Mouse (Mus musculus) liver, embryonic 11.5 days (tissue): ENCODE data around the gene Farp1. TPM values are rescaled to one million over a fixed set of nuclear protein-coding genes. Genes with fewer than 3 reads are reported as not detected.

Experiments used
- ATAC-seq: fragments of 200-750 bp; cut with Nextera tagmentation; replicated peaks from 2 replicates; pipeline ENCODE4 v1.8.0; 2017; ENCODE audit warnings: moderate number of reproducible peaks, mild to moderate bottlenecking, moderate TSS enrichment, moderate library complexity; ENCODE audit not compliant: low FRiP score
- DNase-seq: peaks from one replicate; pipeline ENCODE4 v3.0.0-alpha.2; 2017; ENCODE audit warnings: low spot score
- H3K27ac ChIP-seq: fragments of 300-500 bp; sonication (generic); 2 replicates; pipeline ENCODE4 v1.5.1; 2014; ENCODE audit warnings: mild to moderate bottlenecking, low read depth, low read length, control low read depth
- H3K27me3 ChIP-seq: fragments of 300-500 bp; sonication (generic); replicated peaks from 2 replicates; pipeline ENCODE4 v1.6.1; 2014; ENCODE audit warnings: low read length, mixed read lengths; ENCODE audit not compliant: control insufficient read depth, insufficient read depth
- H3K36me3 ChIP-seq: fragments of 300-500 bp; sonication (generic); 2 replicates; pipeline ENCODE4 v1.6.1; 2014; ENCODE audit warnings: mild to moderate bottlenecking, low read length, moderate library complexity, mixed read lengths; ENCODE audit not compliant: control insufficient read depth, insufficient read depth
- H3K4me1 ChIP-seq: fragments of 300-500 bp; sonication (generic); replicated peaks from 2 replicates; pipeline ENCODE4 v1.6.1; 2014; ENCODE audit warnings: low read length, mixed read lengths; ENCODE audit not compliant: control insufficient read depth, insufficient read depth
- H3K4me2 ChIP-seq: fragments of 300-500 bp; sonication (generic); 2 replicates; pipeline ENCODE4 v1.6.1; 2014; ENCODE audit warnings: mild to moderate bottlenecking, control low read depth, moderate library complexity
- H3K4me3 ChIP-seq: fragments of 300-500 bp; sonication (generic); 2 replicates; pipeline ENCODE4 v1.5.1; 2014; ENCODE audit warnings: low read depth, low read length, control low read depth
- H3K9ac ChIP-seq: fragments of 300-500 bp; sonication (generic); 2 replicates; pipeline ENCODE4 v1.6.1; 2014; ENCODE audit warnings: low read depth, low read length, control low read depth
- H3K9me3 ChIP-seq: fragments of 300-500 bp; sonication (generic); 2 replicates; pipeline ENCODE4 v1.6.1; 2016; ENCODE audit warnings: low read length, inconsistent platforms, mixed read lengths; ENCODE audit not compliant: control insufficient read depth
- WGBS: fragments of 180-500 bp; shearing (Covaris S2); extraction: QIAGEN DNeasy Blood & Tissue Kit; methylation state at CpG from one replicate; pipeline ENCODE4 v1.1.7; 2014; 5-methylcytosine and 5-hydroxymethylcytosine counted together
- polyA plus RNA-seq: library from polyadenylated mRNA; unstranded; fragments of >200 nt; fragmentation: Nextera tagmentation; extraction: Ambion mirVana; gene quantifications from 2 replicates; pipeline ENCODE4 v1.2.1, GENCODE M21; 2014

The Farp1 gene
- polyA plus RNA-seq, 1 experiment from 2014 or later = 17.6 TPM

DNA sequence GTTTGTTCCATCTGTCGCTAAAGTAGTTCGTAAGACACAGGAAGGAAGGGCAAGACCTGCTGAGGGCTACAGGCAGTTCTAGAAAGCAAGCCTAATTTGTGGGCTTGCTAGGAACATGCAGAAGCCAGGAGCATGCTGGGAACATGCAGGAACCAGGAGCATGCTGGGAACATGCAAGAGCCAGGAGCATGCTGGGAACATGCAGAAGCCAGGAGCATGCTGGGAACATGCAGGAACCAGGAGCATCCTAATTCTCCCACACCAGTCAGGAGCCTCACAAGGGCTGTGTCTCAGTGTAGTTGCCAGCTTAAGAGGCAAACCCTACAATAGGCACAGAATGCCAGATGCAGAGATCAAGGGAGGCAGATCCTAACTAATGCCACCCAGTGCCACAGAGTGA is 291.4 kb downstream of the Farp1 start:
- Histone ChIP-seq H3K27ac (no peak overlapping the region), H3K27me3 (no peaks in the 10 kb centered on the region), H3K4me1 (peaks cover 30% of the 10 kb centered on the region), H3K9me3 (no peaks in the 10 kb centered on the region), H3K4me2 (no peak overlapping the region), H3K4me3 (no peak overlapping the region), H3K36me3 (no peaks in the 10 kb centered on the region), H3K9ac (no peak overlapping the region)
- 75% methylated on average over 2 of the region's 2 CpGs for WGBS
- DNase-seq (no peak), ATAC-seq (no peak)

GRCm38 (mm10) chr14:121328878-121329277 is 293.9 kb downstream of the Farp1 start:
- WGBS = 72% methylated on average over 5 of the region's 5 CpGs
- no peak for DNase-seq

GRCm38 (mm10) chr14:121329401-121330089 is 294.5 kb downstream of the Farp1 start:
- ATAC-seq (no peak), DNase-seq (no peak)
- H3K27ac ChIP-seq = no peak overlapping the region
- peaks cover 17% of the 10 kb centered on the region for H3K4me1 ChIP-seq
- no peak overlapping the region for H3K9ac ChIP-seq
- no peaks in the 10 kb centered on the region for H3K36me3 ChIP-seq
- no peaks in the 10 kb centered on the region for H3K27me3 ChIP-seq
- H3K4me2 ChIP-seq = no peak overlapping the region
- WGBS = 78% methylated on average over 5 of the region's 5 CpGs
- H3K9me3 ChIP-seq = no peaks in the 10 kb centered on the region
- H3K4me3 ChIP-seq = no peak overlapping the region

More at GRCm38 (mm10) chr14:121328878-121329277, 293.9 kb downstream of the Farp1 start:
- Histone ChIP-seq H3K4me1 (peaks cover 17% of the 10 kb centered on the region), H3K36me3 (no peaks in the 10 kb centered on the region), H3K27ac (no peak overlapping the region), H3K27me3 (no peaks in the 10 kb centered on the region), H3K4me3 (no peak overlapping the region), H3K4me2 (no peak overlapping the region), H3K9me3 (no peaks in the 10 kb centered on the region), H3K9ac (no peak overlapping the region)
- ATAC-seq = no peak

DNA sequence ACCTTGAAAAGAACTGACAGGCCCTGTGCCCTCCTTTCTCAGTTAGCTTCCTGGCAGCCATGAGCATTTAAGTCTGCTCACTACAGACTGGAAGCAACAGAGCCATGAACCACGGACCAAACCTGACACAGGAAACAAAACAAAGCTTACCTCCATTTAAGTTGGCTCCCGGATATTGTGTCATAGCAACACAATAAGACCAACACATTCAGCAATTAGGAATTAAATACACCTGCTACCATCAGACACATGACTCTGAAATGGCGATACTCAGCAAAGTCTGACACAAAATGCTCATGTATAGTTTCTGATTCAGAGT is 295.0 kb downstream of the Farp1 start:
- H3K4me1 ChIP-seq = peaks cover 17% of the 10 kb centered on the region
- no peak for ATAC-seq
- H3K9me3 ChIP-seq = no peaks in the 10 kb centered on the region
- no peak overlapping the region for H3K9ac ChIP-seq
- 84% methylated on average over 3 of the region's 3 CpGs for WGBS
- DNase-seq = no peak
- H3K4me2 ChIP-seq = no peak overlapping the region
- no peak overlapping the region for H3K4me3 ChIP-seq
- no peaks in the 10 kb centered on the region for H3K36me3 ChIP-seq
- no peak overlapping the region for H3K27ac ChIP-seq
- H3K27me3 ChIP-seq = no peaks in the 10 kb centered on the region

Other genes with a start within 250 kb of the Farp1 start
- gene Ipo5, start 124.0 kb upstream of the Farp1 start, polyA plus RNA-seq = 133 and 150 TPM in 2 replicates